Mouse (Mus musculus) stomach, postnatal 0 days (tissue): Measurements from ENCODE around the gene Coa3. TPM values are rescaled to one million over a fixed set of nuclear protein-coding genes. Genes with fewer than 3 reads are reported as not detected.

Source experiments
- ATAC-seq: fragments of 200-750 bp; cut with Nextera tagmentation; 2 replicates; pipeline ENCODE4 v1.8.0; 2017; ENCODE audit not compliant: low FRiP score, low TSS enrichment
- DNase-seq: peaks from one replicate; pipeline ENCODE4 v3.0.0-alpha.2; 2016; ENCODE audit warnings: low spot score
- H3K27ac ChIP-seq: fragments of 300-500 bp; sonication (generic); replicated peaks from 2 replicates; pipeline ENCODE4 v1.5.1; 2014; ENCODE audit warnings: mild to moderate bottlenecking, control low read depth
- H3K27me3 ChIP-seq: fragments of 300-500 bp; sonication (generic); 2 replicates; pipeline ENCODE4 v1.6.1; 2014; ENCODE audit warnings: low read length; ENCODE audit not compliant: control insufficient read depth, insufficient read depth
- H3K36me3 ChIP-seq: fragments of 300-500 bp; sonication (generic); 2 replicates; pipeline ENCODE4 v1.6.1; 2014; ENCODE audit warnings: low read length, mixed read lengths; ENCODE audit not compliant: control insufficient read depth, insufficient read depth
- H3K4me1 ChIP-seq: fragments of 300-500 bp; sonication (generic); replicated peaks from 2 replicates; pipeline ENCODE4 v1.6.1; 2014; ENCODE audit warnings: antibody characterized with exemption; ENCODE audit not compliant: control insufficient read depth, insufficient read depth
- H3K4me2 ChIP-seq: fragments of 300-500 bp; sonication (generic); replicated peaks from 2 replicates; pipeline ENCODE4 v1.6.1; 2014; ENCODE audit warnings: low read depth, mild to moderate bottlenecking, control low read depth, moderate library complexity
- H3K4me3 ChIP-seq: fragments of 300-500 bp; sonication (generic); 2 replicates; pipeline ENCODE4 v1.5.1; 2014; ENCODE audit warnings: low read depth, low read length, control low read depth
- H3K9ac ChIP-seq: fragments of 300-500 bp; sonication (generic); 2 replicates; pipeline ENCODE4 v1.6.1; 2014; ENCODE audit warnings: mild to moderate bottlenecking, low read length, control low read depth, mixed read lengths
- H3K9me3 ChIP-seq: fragments of 300-500 bp; sonication (generic); 2 replicates; pipeline ENCODE4 v1.6.1; 2016; ENCODE audit warnings: low read length; ENCODE audit not compliant: control insufficient read depth
- CTCF ChIP-seq: IDR thresholded peaks from 2 replicates; pipeline ENCODE4 v1.5.1; 2016; ENCODE audit warnings: antibody characterized with exemption, low read depth, mild to moderate bottlenecking, moderate library complexity
- EP300 ChIP-seq: optimal IDR thresholded peaks from 2 replicates; pipeline ENCODE3; 2016; ENCODE audit warnings: antibody characterized with exemption
- WGBS: fragments of 180-500 bp; shearing (Covaris S2); extraction: QIAGEN DNeasy Blood & Tissue Kit; methylation state at CpG from one replicate; pipeline ENCODE4 v1.1.7; 2014; 5-methylcytosine and 5-hydroxymethylcytosine counted together
- polyA plus RNA-seq: library from polyadenylated mRNA; unstranded; fragments of >200 nt; fragmentation: Nextera tagmentation; extraction: Ambion mirVana; gene quantifications from 2 replicates; pipeline ENCODE4 v1.2.1, GENCODE M21; 2015

Gene Coa3
- polyA plus RNA-seq, 1 experiment from 2014 or later, result 180 TPM

GRCm38 (mm10) chr11:101234124-101234523, 44.8 kb downstream of the Coa3 start:
- no peak overlapping the region for H3K4me3 ChIP-seq
- no peaks in the 10 kb centered on the region; the same call in 1 of the 2 replicates for H3K4me1 ChIP-seq
- no peak for DNase-seq
- H3K27me3 ChIP-seq, result no peaks in the 10 kb centered on the region
- H3K9ac ChIP-seq, result no peak overlapping the region
- H3K27ac ChIP-seq, result no peak overlapping the region
- no peak overlapping the region for H3K4me2 ChIP-seq
- TF ChIP-seq EP300 (no peak), CTCF (no peak)
- no peaks in the 10 kb centered on the region for H3K36me3 ChIP-seq
- H3K9me3 ChIP-seq, result no peaks in the 10 kb centered on the region
- ATAC-seq, result no peak

GRCm38 (mm10) chr11:101233240-101233639, 45.7 kb downstream of the Coa3 start:
- H3K4me2 ChIP-seq, result no peak overlapping the region
- WGBS, result 53% methylated on average over 1 of the region's 1 CpGs

GRCm38 (mm10) chr11:101232010-101232839, 46.7 kb downstream of the Coa3 start:
- H3K36me3 ChIP-seq, result no peaks in the 10 kb centered on the region
- H3K4me3 ChIP-seq, result peak overlapping the region; percentile 27; the same call in 1 of the 2 replicates
- H3K4me2 ChIP-seq, result peak overlapping the region; percentile 55
- no peaks in the 10 kb centered on the region for H3K27me3 ChIP-seq
- no peaks in the 10 kb centered on the region; the same call in 1 of the 2 replicates for H3K4me1 ChIP-seq
- peak; percentile 52; the same call in 1 of the 2 replicates for ATAC-seq
- H3K9me3 ChIP-seq, result no peaks in the 10 kb centered on the region
- TF ChIP-seq CTCF (no peak), EP300 (no peak)
- 39% methylated on average over 6 of the region's 6 CpGs for WGBS
- no peak for DNase-seq
- peak overlapping the region; percentile 52 for H3K9ac ChIP-seq
- H3K27ac ChIP-seq, result peak overlapping the region; percentile 92

More at GRCm38 (mm10) chr11:101233240-101233639, 45.7 kb downstream of the Coa3 start:
- H3K4me1 ChIP-seq, result no peaks in the 10 kb centered on the region; the same call in 1 of the 2 replicates
- TF ChIP-seq EP300 (no peak), CTCF (no peak)
- no peak for ATAC-seq
- no peak for DNase-seq
- no peaks in the 10 kb centered on the region for H3K36me3 ChIP-seq
- H3K9me3 ChIP-seq, result no peaks in the 10 kb centered on the region
- no peak overlapping the region for H3K27ac ChIP-seq
- no peak overlapping the region for H3K9ac ChIP-seq
- H3K4me3 ChIP-seq, result no peak overlapping the region
- no peaks in the 10 kb centered on the region for H3K27me3 ChIP-seq

GRCm38 (mm10) chr11:101230991-101231871, 47.7 kb downstream of the Coa3 start:
- H3K36me3 ChIP-seq, result no peaks in the 10 kb centered on the region
- H3K9ac ChIP-seq, result peak overlapping the region; percentile 52
- ATAC-seq (peak; percentile 36; the same call in 1 of the 2 replicates), DNase-seq (peak; percentile 34)
- no peaks in the 10 kb centered on the region for H3K9me3 ChIP-seq
- 7% methylated on average over 18 of the region's 18 CpGs for WGBS
- H3K4me2 ChIP-seq, result peak overlapping the region; percentile 55
- peak overlapping the region; percentile 27 for H3K4me3 ChIP-seq
- H3K4me1 ChIP-seq, result no peaks in the 10 kb centered on the region; the same call in 1 of the 2 replicates
- H3K27me3 ChIP-seq, result no peaks in the 10 kb centered on the region
- H3K27ac ChIP-seq, result peak overlapping the region; percentile 92
- TF ChIP-seq CTCF (peak; percentile 41), EP300 (no peak)

- H3K27me3 ChIP-seq, result no peaks in the 10 kb centered on the region
These were observed 48.4 kb downstream of the Coa3 start for GRCm38 (mm10) chr11:101230526-101230925.

More at GRCm38 (mm10) chr11:101230526-101230925, 48.4 kb downstream of the Coa3 start:
- DNase-seq (no peak), ATAC-seq (no peak)
- Histone ChIP-seq H3K9ac (0 out of 2 replicates have a peak overlapping the region, but pooled peaks have one; percentile 52), H3K9me3 (no peaks in the 10 kb centered on the region), H3K4me3 (no peak overlapping the region), H3K36me3 (no peaks in the 10 kb centered on the region), H3K4me1 (no peaks in the 10 kb centered on the region; the same call in 1 of the 2 replicates), H3K4me2 (peak overlapping the region; percentile 55; the same call in 1 of the 2 replicates), H3K27ac (peak overlapping the region; percentile 92)
- 24% methylated on average over 5 of the region's 5 CpGs for WGBS
- TF ChIP-seq CTCF (no peak), EP300 (no peak)
